Mouse (Mus musculus) cerebellum, adult 11 months (tissue): ENCODE results near the gene Mustn1.

Experiments used
- DNase-seq: peaks from one replicate; pipeline ENCODE4 v3.0.0; 2022

Gene Mustn1

DNA sequence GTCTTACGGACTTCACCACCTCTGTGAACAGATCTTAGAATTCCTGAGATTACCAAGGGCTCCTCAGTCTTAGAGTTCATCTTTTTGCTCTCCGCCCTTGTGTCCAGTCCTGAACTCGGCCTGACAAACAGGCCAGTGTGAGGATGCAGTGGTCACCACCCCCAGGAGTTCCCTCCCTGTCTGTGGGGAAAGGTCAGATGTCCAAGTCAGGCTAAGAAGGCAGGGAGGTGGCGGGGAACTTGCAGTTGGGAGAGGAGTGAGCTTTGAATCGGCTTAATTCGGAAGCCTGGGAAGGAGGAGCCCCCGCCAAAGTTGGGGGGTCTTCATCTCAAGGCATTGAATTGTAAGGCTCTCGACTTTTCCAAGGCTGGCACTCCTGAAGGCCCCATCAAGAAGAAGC lies 1.3 kb downstream of the Mustn1 start:
- DNase-seq, result no peak

DNA sequence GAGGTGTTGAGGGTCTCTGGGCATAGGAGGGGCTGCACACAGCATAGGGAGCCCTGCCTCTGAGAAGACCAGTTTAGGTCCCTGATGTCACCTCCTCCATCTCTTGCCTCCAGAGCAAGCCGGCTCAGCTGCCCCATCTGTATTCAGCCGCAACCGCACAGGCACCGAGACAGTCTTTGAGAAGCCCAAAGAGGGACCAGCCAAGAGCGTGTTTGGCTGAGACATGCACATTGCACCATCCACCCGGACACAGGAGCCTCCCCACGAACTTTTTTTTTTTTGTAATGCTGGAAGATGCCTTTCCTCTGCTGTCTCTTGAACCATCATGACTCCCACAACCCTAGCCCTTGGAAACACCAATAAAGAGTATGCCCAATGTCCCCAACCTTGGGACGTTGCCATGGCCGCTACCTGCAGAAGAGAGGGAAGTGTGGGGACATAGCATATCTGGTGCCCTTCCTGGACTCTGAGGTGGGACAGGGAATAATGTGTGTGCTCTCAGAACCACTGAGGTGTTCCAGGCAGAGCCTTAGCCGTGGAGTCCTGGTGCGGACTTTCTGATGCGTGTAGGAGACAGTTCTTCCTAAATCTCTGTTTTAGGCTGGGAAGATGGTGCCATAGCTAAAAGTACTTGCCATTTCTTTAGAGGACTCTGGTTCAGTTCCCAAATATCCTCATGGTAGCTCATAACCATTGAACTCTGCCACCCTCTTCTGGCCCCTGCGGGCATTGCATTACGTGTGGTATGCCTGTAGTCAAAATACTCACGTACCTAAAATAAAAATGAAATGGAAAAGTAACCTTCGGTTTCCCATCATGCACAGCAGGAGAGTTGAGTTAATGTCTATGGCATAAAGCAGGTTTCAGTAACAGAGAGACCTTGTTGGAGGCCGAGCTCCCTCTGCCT lies 2.1 kb downstream of the Mustn1 start:
- peak; percentile 61 for DNase-seq

DNA sequence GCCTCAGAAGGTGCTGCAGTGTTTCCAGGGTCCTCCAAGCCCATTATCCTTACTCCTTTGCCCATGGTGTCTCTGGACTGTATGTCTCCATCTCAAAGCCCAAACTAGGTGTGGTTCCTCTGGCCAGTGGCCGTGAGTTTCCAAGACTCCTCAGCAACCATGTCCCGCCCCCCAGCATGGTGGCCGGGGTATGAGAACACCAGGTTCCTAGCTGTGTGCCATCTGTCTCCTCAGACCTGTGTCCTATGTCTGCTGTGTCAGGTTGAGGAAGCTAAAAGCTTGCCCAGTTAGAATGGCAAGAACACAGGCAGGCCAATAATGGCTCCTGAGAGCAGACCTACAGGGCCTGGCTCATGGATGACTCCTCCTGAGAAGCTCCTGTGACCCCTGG lies 2.7 kb downstream of the Mustn1 start:
- peak; percentile 41 for DNase-seq

- no peak for DNase-seq
Measured at GRCm38 (mm10) chr14:30885298-30885697, 6.3 kb downstream of the Mustn1 start.

- no peak for DNase-seq
Measured at GRCm38 (mm10) chr14:30886204-30886603, 7.2 kb downstream of the Mustn1 start, which contains the start of gene Itih4. Gene Itih4 (plus strand): TSS chr14:30886476.

DNA sequence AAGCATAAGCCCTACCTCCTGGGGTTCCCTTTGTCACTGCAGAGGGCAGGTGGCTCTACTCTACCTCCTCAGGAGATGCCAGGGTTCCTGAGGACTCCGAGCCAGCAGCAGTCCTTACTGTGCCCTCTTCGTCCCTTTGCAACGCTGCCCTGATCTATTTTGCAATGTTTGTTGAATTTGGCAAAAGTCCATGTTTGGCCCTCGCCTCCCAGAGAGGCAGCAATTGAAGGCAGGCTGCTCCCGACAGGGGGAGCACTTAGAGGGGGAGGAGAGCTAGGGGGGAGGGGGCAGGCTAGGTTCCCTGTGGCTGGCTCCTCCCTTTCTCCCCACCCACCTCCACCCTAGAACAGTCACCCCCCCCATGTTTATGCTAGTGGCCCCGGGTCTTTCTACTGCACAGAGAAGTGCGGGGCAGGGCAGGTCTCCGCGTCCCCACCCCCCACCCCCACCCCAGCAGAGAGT lies 9.3 kb downstream of the Mustn1 start:
- peak; percentile 38 for DNase-seq

DNA sequence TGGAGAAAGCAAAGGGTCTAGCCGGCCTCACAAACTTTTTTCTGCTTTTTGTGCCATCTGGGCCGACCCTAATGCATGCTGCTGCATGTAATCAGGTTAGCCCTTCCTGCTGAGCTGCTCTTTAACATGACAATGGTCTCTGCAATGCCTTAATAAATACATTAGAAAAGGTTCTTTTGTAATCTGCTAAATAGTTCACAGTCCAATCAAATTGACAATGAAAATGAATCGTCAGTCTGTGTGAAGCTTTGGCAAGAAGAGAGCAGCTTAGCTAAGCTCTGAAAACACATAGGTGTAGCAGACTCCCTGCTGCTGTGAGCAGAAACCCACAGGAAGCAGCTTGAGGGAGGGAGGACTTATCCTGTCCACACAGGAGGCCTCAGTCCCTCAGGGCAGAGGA lies 21.0 kb downstream of the Mustn1 start:
- DNase-seq, result no peak

DNA sequence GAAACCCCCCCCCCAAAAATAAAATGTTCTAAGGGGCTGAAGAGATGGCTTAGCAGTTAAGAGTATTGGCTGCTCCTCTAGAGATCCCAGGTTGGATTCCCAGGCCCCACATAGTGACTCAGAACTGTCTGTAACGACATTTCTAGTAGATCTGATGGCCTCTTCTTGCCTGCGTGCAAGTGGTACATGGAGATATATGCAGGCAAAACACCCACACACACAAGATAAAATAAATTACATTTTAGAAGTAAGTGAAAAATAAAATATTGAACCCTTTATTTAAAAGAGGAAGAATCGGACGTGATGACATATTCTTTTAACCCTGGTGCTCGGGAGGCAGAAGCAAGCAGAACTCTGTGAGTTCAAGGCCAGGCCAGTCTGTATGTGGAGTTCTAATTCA lies 23.6 kb downstream of the Mustn1 start:
- DNase-seq, result no peak

GRCm38 (mm10) chr14:30903036-30903435 lies 24.0 kb downstream of the Mustn1 start:
- no peak for DNase-seq

DNA sequence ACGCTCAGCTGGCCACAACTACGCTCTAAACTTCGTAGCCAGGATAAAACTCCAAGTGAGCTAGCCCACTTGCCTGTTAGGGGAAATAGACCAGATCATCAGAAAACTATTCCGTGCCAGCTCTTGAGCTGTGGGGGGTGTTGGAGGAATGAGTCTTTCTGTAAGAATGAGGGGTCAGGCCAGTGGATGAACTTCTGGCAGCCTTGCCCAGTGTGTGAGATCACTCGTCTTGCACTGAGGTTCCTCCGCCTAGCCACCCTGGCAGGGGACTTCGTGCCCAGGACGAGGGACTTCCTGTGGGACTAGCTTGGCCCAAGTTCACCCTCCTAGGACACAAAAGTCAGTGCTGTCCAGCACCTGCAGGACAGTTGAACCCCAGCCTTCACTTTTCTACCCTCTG lies 25.3 kb downstream of the Mustn1 start:
- no peak for DNase-seq

- no peak for DNase-seq
Measured at GRCm38 (mm10) chr14:30906001-30906400, 27.0 kb downstream of the Mustn1 start.

DNA sequence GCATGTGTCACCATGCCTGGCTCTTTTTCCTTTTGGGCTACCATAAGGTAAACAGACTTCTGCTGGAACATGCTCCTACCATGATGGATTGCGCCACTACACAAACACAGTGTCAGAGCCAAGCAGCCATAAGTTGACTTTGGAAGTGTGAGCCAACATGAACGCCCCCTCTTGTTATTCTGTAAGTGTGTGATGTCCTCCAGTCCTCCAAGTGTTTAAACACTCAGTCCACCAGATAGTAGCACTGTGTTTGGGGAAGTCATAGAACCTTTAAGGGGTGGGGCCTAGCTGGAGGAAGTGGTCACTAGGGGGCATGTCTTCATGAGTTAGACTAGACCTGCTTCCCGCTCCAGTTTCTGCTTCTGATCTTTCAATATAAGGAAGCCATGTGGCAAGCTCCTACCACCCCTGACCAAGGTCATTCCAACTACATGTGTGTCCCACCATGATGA lies 28.8 kb downstream of the Mustn1 start:
- no peak for DNase-seq

DNA sequence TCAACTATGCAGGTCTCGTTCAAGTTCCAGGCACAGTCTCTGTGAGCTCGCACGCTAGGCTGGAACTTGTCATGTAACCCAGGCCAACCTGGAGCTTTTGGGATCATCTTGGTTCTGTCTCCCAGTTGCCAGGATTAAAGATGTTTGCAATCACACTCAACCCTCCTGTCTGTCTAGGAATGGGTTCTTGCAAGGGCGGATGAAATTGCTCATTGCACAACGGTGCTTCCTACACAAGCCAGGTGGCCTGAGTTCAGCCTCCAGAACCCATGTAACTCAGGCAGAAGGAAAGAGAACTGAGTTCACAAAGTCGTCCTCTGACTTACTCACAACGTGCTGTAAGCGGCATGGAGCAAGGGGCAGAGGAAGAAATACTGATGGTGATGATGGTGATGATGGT lies 32.1 kb downstream of the Mustn1 start:
- DNase-seq, result no peak

- no peak for DNase-seq
Measured at GRCm38 (mm10) chr14:30912641-30913040, 33.6 kb downstream of the Mustn1 start.

GRCm38 (mm10) chr14:30913404-30913803 lies 34.4 kb downstream of the Mustn1 start:
- DNase-seq, result no peak

GRCm38 (mm10) chr14:30916516-30916915 lies 37.5 kb downstream of the Mustn1 start:
- DNase-seq, result no peak

DNA sequence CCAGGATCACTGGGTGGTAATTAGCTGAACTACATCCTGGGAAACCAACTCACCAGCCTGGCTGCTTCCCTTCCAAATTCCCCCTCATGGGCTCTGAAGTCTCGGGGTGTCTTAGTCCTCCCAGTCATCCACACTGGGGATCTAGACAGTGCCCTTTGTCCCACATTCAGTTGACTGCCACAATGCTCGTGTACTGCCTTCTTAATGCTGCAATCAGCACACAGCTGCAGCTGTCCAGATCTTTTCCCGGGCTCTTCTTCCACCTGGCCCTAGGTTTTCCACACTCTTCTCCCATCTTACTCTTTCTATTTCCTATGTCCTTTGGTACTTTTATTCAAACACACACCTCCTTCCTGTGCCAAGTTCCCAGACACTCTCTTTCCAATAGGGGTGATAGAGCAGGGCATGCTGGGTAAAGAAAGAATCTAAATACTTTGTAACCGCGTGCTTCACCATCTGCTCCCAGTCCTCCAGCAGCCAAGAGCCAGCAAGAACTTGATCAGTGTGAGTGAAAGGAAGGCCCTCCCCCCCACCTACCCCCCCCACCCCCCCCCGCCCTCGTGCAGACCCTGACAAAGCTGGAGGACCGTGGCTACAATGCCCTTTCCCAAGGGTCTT lies 43.2 kb downstream of the Mustn1 start:
- DNase-seq, result no peak

- peak; percentile 5 for DNase-seq
Measured at GRCm38 (mm10) chr14:30923375-30924105, 44.5 kb downstream of the Mustn1 start, which contains the start of gene Itih3. Gene Itih3 (minus strand): TSS chr14:30923760.

DNA sequence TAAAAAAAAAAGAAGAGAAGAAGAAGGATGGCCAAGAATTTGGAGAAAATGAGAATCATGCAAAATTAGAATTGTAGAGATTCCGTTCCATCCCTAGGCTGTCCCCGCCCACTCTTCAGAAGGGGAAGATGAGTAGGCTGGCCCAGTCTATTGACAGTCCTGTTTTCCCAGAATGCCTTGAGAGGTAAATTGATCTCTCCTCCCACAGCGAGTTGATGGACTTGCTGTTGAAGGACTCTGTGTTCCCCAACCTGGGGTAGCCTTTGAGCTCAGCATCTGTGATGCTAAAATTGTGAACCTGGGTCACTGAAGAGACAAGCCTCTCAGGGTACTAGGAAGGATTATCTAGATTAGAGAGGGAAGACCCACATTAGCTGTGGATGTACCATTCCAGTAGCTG lies 46.5 kb downstream of the Mustn1 start:
- no peak for DNase-seq

DNA sequence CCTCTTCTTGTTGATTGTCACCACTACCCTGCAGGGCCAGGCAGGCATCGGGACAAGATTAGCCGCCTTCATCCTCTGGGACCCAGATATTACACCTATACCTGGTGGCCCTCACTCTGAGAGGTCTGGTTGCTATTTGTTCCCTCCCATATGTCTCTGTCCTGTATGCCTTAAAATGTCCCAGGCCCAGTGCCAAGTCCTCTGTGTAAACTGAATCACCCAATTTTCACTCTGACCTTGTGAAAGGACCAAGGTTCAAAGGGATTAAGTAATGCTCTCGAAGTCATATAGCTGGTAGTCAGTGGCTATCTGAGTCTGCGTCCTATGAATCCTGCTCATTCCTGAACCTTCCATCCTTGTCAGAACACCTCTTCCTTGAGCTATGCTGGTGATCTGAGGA lies 51.4 kb downstream of the Mustn1 start:
- DNase-seq, result no peak
